Mouse (Mus musculus) MEL (cell line): ENCODE measurements around the gene Lifr. TPM values are rescaled to one million over a fixed set of nuclear protein-coding genes. Genes with fewer than 3 reads are reported as not detected.

ENCODE experiments used
- DNase-seq: peaks from one replicate; pipeline ENCODE4 v3.0.0; 2011; ENCODE audit warnings: low read depth, low spot score
- H3K27ac ChIP-seq: 2 replicates; pipeline ENCODE4 v1.5.1; 2012; ENCODE audit warnings: low read depth, mild to moderate bottlenecking, control low read depth, low read length, moderate library complexity; ENCODE audit not compliant: control insufficient read depth
- H3K27me3 ChIP-seq, 2 experiments: fragments of 150-350 bp in 1 of 2; sonication (generic) in 1 of 2; 2 replicates each; pipeline ENCODE4 v1.6.1; 2012; ENCODE audit warnings: low read length in 2 of 2, mild to moderate bottlenecking in 2 of 2, improper control_type of control experiment in 1 of 2, moderate library complexity in 1 of 2; ENCODE audit not compliant: insufficient read depth in 2 of 2, control insufficient read depth in 1 of 2
- H3K36me3 ChIP-seq, 2 experiments: 2 replicates each; pipeline ENCODE4 v1.6.1; 2012 to 2014; ENCODE audit warnings: low read length in 2 of 2, improper control_type of control experiment in 1 of 2, inconsistent platforms in 1 of 2, mild to moderate bottlenecking in 1 of 2; ENCODE audit not compliant: insufficient read depth in 2 of 2, control insufficient read depth in 1 of 2
- H3K4me1 ChIP-seq, 2 experiments: fragments of 150-350 bp in 1 of 2; sonication (generic) in 1 of 2; 2 replicates each; pipeline ENCODE4 v1.6.1; 2012; ENCODE audit warnings: low read length in 2 of 2, improper control_type of control experiment in 1 of 2, mild to moderate bottlenecking in 1 of 2; ENCODE audit not compliant: insufficient read depth in 2 of 2, control insufficient read depth in 1 of 2
- H3K4me3 ChIP-seq, 2 experiments: fragments of 150-350 bp in 1 of 2; sonication (generic) in 1 of 2; 2 replicates each; pipeline ENCODE4 v1.5.1; 2012; ENCODE audit warnings: low read depth in 2 of 2, low read length in 2 of 2, mild to moderate bottlenecking in 2 of 2, moderate library complexity in 2 of 2, control low read depth in 1 of 2, improper control_type of control experiment in 1 of 2; ENCODE audit not compliant: control insufficient read depth in 1 of 2, insufficient read depth in 1 of 2
- H3K79me2 ChIP-seq: 2 replicates; pipeline ENCODE4 v1.6.1; 2012; ENCODE audit warnings: mild to moderate bottlenecking, low read length, moderate library complexity; ENCODE audit not compliant: control insufficient read depth, poor library complexity, insufficient read depth
- H3K9ac ChIP-seq: 2 replicates; pipeline ENCODE4 v1.6.1; 2012; ENCODE audit warnings: low read depth, mild to moderate bottlenecking, control low read depth, low read length, moderate library complexity; ENCODE audit not compliant: control insufficient read depth, poor library complexity, severe bottlenecking
- H3K9me3 ChIP-seq: fragments of 150-350 bp; sonication (generic); replicated peaks from 2 replicates; pipeline ENCODE4 v1.6.1; 2012; ENCODE audit warnings: mild to moderate bottlenecking, low read length, improper control_type of control experiment, moderate library complexity; ENCODE audit not compliant: insufficient read depth
- CHD2 ChIP-seq: IDR thresholded peaks from 2 replicates; pipeline ENCODE4 v1.6.1; 2011; ENCODE audit warnings: low read length, improper control_type of control experiment
- ELF1 ChIP-seq: IDR thresholded peaks from 2 replicates; pipeline ENCODE4 v1.6.1; 2014; ENCODE audit warnings: low read depth, mild to moderate bottlenecking, inconsistent platforms, low read length, improper control_type of control experiment, moderate library complexity
- GABPA ChIP-seq: IDR thresholded peaks from 2 replicates; pipeline ENCODE4 v1.6.1; 2012; ENCODE audit warnings: low read depth, mild to moderate bottlenecking, inconsistent platforms, low read length, improper control_type of control experiment, moderate library complexity
- HCFC1 ChIP-seq: IDR thresholded peaks from 2 replicates; pipeline ENCODE4 v1.6.1; 2012; ENCODE audit warnings: low read depth, mild to moderate bottlenecking, inconsistent platforms, low read length, improper control_type of control experiment, moderate library complexity
- MAX ChIP-seq: IDR thresholded peaks from 2 replicates; pipeline ENCODE4 v1.6.1; 2011; ENCODE audit warnings: low read length, improper control_type of control experiment
- MAZ ChIP-seq: IDR thresholded peaks from 2 replicates; pipeline ENCODE4 v1.6.1; 2012; ENCODE audit warnings: low read depth, mild to moderate bottlenecking, inconsistent platforms, low read length, improper control_type of control experiment
- NELFE ChIP-seq: IDR thresholded peaks from 2 replicates; pipeline ENCODE4 v1.6.1; 2011; ENCODE audit warnings: low read depth, low read length, improper control_type of control experiment
- NRF1 ChIP-seq: IDR thresholded peaks from 2 replicates; pipeline ENCODE4 v1.6.1; 2014; ENCODE audit warnings: low read depth, mild to moderate bottlenecking, inconsistent platforms, low read length, improper control_type of control experiment, moderate library complexity; ENCODE audit not compliant: poor library complexity, insufficient read depth, severe bottlenecking
- POLR2A ChIP-seq, 2 experiments: IDR thresholded peaks; 2 replicates each; pipeline ENCODE4 v1.6.1; 2011 to 2012; ENCODE audit warnings: low read length in 2 of 2, mild to moderate bottlenecking in 2 of 2, control low read depth in 1 of 2, improper control_type of control experiment in 1 of 2, low read depth in 1 of 2, moderate library complexity in 1 of 2; ENCODE audit not compliant: control insufficient read depth in 1 of 2, insufficient read depth in 1 of 2, poor library complexity in 1 of 2
- POLR2AphosphoS5 ChIP-seq: IDR thresholded peaks from 2 replicates; pipeline ENCODE4 v1.6.1; 2012; ENCODE audit warnings: low read depth, borderline replicate concordance, mild to moderate bottlenecking, inconsistent platforms, low read length, moderate library complexity, mixed read lengths
- RAD21 ChIP-seq: IDR thresholded peaks from 2 replicates; pipeline ENCODE4 v1.6.1; 2011; ENCODE audit warnings: mild to moderate bottlenecking, low read depth, low read length, improper control_type of control experiment
- RCOR1 ChIP-seq: IDR thresholded peaks from 2 replicates; pipeline ENCODE4 v1.6.1; 2012; ENCODE audit warnings: low read depth, mild to moderate bottlenecking, inconsistent platforms, low read length, improper control_type of control experiment
- SMC3 ChIP-seq: IDR thresholded peaks from 2 replicates; pipeline ENCODE4 v1.6.1; 2011; ENCODE audit warnings: low read depth, low read length, improper control_type of control experiment
- TAL1 ChIP-seq: IDR thresholded peaks from 2 replicates; pipeline ENCODE4 v1.6.1; 2012; ENCODE audit warnings: mild to moderate bottlenecking, inconsistent platforms, low read length, moderate library complexity, mixed read lengths
- TCF12 ChIP-seq: IDR thresholded peaks from 2 replicates; pipeline ENCODE4 v1.6.1; 2014; ENCODE audit warnings: low read depth, mild to moderate bottlenecking, inconsistent platforms, low read length, improper control_type of control experiment, moderate library complexity
- UBTF ChIP-seq: IDR thresholded peaks from 2 replicates; pipeline ENCODE4 v1.6.1; 2012; ENCODE audit warnings: low read depth, mild to moderate bottlenecking, inconsistent platforms, low read length, improper control_type of control experiment, moderate library complexity, borderline replicate concordance; ENCODE audit not compliant: insufficient read depth
- USF1 ChIP-seq: IDR thresholded peaks from 2 replicates; pipeline ENCODE4 v1.6.1; 2014; ENCODE audit warnings: low read depth, mild to moderate bottlenecking, inconsistent platforms, low read length, improper control_type of control experiment, moderate library complexity
- ZC3H11A ChIP-seq: IDR thresholded peaks from 2 replicates; pipeline ENCODE4 v1.6.1; 2012; ENCODE audit warnings: low read depth, mild to moderate bottlenecking, inconsistent platforms, low read length, improper control_type of control experiment
- ZKSCAN1 ChIP-seq: IDR thresholded peaks from 2 replicates; pipeline ENCODE4 v1.6.1; 2012; ENCODE audit warnings: low read depth, mild to moderate bottlenecking, inconsistent platforms, low read length, improper control_type of control experiment, moderate library complexity
- ZMIZ1 ChIP-seq: IDR thresholded peaks from 2 replicates; pipeline ENCODE4 v1.6.1; 2012; ENCODE audit warnings: low read depth, mild to moderate bottlenecking, inconsistent platforms, low read length, improper control_type of control experiment, moderate library complexity
- ZNF384 ChIP-seq: IDR thresholded peaks from 2 replicates; pipeline ENCODE4 v1.6.1; 2012; ENCODE audit warnings: low read depth, mild to moderate bottlenecking, inconsistent platforms, low read length, improper control_type of control experiment
- polyA plus RNA-seq, 2 experiments: library from polyadenylated mRNA; stranded (reverse) in 1 of 2; unstranded in 1 of 2; fragments of >175 nt in 1 of 2; fragments of >200 nt in 1 of 2; gene quantifications; 2 replicates each; pipeline versions ENCODE4 v1.2.1 to v1.2.4; 2012; ENCODE audit warnings: low replicate concordance in 2 of 2, low read depth in 1 of 2; ENCODE audit not compliant: insufficient read length in 2 of 2, insufficient read depth in 1 of 2, missing spikeins in 1 of 2
- total RNA-seq: library from RNA; depleted of rRNA; stranded (reverse); fragments of 300-350 nt; gene quantifications from 2 replicates; pipeline ENCODE4 v1.2.3, GENCODE M21; 2012

Gene Lifr
- total and polyA plus RNA-seq, 3 experiments: not detected

DNA sequence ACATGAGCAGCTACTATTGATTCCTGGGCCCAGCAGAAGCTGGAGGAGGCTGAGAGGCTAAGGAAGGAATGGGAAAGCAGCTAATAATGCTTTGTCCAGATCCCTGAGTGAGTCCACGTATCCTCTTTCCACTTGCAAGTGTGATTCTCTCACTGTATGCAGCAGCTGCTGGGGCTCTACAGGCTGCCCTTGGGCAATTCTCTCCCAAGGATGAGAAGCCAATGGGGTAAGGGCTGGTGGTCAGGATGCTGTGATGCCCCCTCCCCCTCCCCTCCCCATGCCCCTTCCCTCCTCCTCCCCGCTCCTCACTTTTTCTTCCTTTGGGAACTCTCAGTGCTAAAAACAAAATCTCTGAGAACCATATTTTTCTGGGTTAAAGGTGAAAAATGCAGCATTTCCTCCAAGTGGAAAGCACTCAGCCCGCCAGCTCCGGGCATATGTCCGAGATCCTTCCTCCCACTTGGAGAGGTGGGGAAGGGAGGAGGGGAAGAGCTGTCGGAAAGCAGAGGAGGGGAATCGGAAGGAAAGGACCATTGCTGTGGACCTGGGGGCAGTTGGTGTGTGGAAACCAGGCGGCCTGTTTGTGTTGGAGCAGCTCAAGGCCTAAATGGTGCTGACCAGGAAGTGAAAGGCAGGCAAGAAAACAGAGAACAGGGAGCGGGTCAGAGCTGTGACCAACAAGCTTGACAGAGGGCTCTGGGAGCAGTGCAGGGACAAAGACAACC lies 113.4 kb downstream of the Lifr start:
- no peaks in the 10 kb centered on the region for H3K79me2 ChIP-seq
- TF ChIP-seq HCFC1 (no peak), RAD21 (no peak), MAX (no peak), RCOR1 (no peak), SMC3 (no peak), USF1 (no peak), ZC3H11A (no peak), ZNF384 (no peak), TCF12 (no peak), CHD2 (no peak), ELF1 (no peak), TAL1 (no peak), NRF1 (no peak), GABPA (no peak), POLR2A (IDR thresholded peaks at IDR 0.05; ENCODE audit: control insufficient read depth in 1 of 2, insufficient read depth in 1 of 2, low read depth in 1 of 2, low read length in 2 of 2, poor library complexity in 1 of 2) (no peak), POLR2AphosphoS5 (no peak), NELFE (no peak), ZKSCAN1 (no peak), ZMIZ1 (no peak), UBTF (no peak)
- TF ChIP-seq, all 39 proteins: peak for 0
- no peak overlapping the region for H3K27ac ChIP-seq
- H3K4me3 ChIP-seq: no peak overlapping the region
- no peaks in the 10 kb centered on the region for H3K9me3 ChIP-seq
- no peaks in the 10 kb centered on the region for H3K27me3 ChIP-seq
- no peak for DNase-seq
- no peaks in the 10 kb centered on the region for H3K36me3 ChIP-seq
- H3K4me1 ChIP-seq: no peaks in the 10 kb centered on the region
- H3K9ac ChIP-seq: no peak overlapping the region

DNA sequence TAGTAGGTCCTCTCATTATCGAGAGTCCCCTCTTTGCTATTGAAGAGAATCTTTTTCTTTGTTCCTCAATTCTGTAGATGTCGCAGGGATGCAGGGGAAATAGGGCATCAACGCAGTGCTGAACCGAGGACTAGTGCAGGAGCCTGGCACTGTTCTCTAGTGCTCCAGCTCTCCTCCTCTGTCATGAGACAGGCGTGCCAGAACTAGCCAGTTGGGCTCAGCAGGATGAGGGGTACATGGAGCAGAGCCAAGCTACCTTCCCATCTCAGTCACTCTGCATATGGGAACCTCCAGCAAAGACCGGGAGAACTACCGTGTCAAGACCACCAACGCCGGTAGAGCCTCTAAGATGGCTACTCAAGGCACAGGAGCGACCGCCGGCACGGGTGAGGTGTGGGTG lies 114.5 kb downstream of the Lifr start:
- Histone ChIP-seq H3K79me2 (no peaks in the 10 kb centered on the region), H3K27me3 (no peaks in the 10 kb centered on the region), H3K27ac (no peak overlapping the region), H3K36me3 (no peaks in the 10 kb centered on the region), H3K4me3 (no peak overlapping the region), H3K4me1 (no peaks in the 10 kb centered on the region), H3K9ac (no peak overlapping the region), H3K9me3 (no peaks in the 10 kb centered on the region)
- no peak for TF ChIP-seq ELF1
- no peak for TF ChIP-seq NRF1
- no peak for TF ChIP-seq MAZ
- DNase-seq: no peak
